Mouse (Mus musculus) liver, adult (tissue): ENCODE measurements around the gene Ubap2l.

Experiments used
- GATA4 ChIP-seq: IDR thresholded peaks from 2 replicates; pipeline ENCODE4 v1.6.1; 2014; ENCODE audit warnings: mild to moderate bottlenecking, low read length; ENCODE audit not compliant: insufficient replicate concordance

Ubap2l gene

DNA sequence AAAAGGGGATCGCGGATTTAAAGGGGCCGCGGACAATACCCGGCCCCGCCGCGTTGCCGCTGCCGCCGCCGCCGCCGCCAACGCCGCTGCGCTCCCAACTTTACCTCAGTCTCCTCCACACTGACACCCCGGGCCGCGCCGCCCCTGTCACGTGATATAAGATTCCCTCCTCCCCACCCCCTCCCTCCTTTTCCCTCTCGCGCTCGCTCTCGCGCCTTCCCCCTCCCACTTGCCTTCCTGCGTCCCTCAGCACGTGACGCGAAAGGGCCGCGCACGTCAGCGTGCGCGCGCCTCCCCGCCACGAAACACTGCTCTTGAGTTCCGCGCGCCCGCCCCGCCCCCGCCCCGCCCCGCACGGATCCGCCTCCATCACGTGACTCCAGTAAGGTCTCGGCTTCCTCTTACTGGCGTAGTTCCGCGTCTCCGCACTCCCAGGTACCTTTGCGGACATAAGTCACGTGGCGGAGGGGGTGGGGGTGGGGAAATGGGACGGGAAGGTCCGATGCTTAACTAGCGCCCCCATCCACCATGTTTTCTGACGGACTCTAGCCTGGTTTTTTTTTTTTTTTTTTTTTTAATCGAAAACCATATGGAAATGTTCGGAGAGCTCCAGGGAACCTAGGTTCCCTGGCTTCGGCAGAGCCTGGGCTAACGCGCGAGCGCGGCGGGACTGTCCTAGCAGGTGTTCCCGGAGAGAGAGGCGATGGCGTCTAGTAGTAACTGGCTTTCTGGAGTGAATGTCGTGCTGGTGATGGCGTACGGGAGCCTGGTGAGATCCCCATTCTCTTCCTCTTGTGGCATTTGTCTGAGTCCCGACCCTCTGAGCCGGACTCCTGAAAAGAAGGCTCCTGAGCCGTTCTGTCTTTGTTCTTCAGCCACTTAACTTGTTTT, at the start of gene Ubap2l:
TSS of gene Ubap2l (minus strand) at position 278 of the 891 bp plus-strand sequence.
- no peak for TF ChIP-seq GATA4

DNA sequence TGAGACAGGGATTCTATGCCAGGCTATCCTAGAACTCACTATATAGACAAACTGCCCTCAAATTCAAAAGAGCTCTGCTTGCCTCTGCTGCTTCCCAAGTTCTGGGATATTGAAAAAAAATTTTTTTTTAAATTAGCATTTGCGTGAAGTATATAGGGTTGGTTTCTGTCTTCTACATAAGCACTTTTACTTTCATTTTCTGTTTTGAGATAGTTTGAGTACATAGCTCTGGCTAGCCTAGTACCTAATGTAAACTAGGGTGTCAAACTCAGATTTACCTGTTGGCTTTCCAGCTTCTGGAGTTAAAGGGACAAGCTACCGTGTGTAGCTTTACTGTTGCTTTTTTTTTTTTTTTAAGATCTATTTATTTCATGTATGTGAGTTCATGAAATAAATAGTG, 49.2 kb upstream of the Ubap2l start:
- TF ChIP-seq GATA4 = no peak

DNA sequence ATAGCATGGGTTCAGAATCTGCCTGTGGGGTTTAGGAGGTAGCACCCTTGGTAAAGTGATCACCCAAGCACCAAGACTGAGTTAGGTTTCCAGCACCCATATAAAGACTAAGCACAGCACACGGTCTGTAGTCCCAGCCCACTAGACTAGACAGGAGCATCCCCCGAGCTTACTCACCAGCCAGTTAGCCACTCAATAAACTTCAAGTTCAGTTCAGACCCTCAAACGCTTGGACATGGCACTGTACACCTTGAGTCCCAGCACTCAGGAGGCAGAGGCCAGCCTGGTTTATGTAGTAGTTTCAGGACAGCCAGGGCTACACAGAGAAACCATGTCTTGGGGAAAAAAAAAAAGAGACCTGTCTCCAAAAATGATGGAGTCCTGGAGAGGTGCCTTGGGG, 48.6 kb upstream of the Ubap2l start:
- no peak for TF ChIP-seq GATA4

DNA sequence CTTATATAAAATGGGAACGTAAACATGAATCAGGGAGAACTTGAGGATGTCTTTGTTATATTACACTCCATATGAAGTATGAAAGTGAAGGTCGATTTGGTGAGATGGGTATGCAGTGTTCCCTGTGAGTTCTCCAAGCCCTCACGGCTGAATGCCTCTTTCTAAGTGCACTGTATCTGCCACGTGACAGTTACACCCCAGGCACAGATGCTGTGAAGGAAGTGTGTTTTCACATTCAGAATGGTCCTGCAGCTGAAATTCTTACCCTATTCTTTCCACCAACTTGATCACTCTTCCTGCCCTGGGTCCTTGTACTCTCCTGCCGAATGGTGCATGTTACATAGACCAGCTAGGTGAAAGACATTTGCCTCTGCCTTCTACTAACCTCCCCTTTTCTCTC, 45.5 kb upstream of the Ubap2l start:
- TF ChIP-seq GATA4 = no peak

DNA sequence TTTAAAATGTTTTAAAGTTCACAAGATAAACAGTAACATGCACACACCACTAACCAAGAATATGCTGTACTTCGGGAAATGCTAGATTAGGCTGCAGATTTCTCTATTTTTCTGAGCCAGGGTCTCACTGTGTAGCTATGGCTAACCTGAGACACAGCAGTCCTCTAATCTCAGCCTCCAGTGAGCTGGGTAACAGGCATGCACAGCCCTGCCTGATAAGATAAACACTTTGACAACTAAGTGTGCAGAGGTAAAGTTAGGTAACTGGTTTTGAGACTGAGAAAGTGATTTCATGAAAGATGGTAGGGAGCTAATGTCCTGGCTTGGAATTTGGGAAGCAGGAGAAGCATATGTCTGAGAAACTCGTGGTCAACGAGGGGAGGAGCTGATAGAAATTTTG, 42.0 kb upstream of the Ubap2l start:
- TF ChIP-seq GATA4 = no peak

DNA sequence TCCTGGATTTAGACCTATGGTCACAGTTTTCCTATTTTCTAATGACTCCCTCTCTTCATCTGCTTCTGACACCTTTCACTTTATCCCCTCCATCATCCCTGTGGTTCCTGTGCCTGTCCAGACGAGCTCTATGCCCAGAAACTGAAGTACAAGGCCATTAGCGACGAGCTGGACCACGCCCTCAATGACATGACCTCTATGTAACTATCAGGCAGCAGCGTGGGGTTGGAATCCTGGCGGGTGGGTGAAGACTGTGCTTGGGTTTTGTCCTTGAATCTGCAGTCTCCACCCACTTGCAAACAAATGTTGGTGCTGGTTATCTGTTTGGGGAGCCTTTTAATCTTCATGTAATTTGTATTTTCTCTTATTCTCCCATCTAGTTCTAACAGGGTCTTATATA, 38.5 kb upstream of the Ubap2l start:
- no peak for TF ChIP-seq GATA4

DNA sequence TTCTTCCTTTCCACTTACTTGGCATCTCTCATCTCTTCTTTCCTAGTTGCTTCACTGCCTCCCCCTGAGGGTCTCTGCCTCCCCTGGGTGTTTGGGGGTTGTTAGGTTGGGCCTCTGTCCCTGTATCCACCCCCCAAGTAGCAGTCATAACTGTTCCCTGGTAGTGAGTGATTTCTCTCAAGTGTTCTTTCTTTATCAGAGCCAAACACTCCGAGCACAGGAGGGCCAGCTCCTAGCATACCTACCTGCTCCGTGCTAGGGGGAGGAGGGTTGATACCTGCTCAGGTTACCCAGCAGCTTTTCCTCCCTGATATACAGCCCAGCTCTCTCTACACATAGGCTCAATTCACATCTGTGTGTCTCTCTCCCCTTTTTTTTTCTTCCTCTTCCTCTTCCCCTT, 36.2 kb upstream of the Ubap2l start:
- no peak for TF ChIP-seq GATA4

DNA sequence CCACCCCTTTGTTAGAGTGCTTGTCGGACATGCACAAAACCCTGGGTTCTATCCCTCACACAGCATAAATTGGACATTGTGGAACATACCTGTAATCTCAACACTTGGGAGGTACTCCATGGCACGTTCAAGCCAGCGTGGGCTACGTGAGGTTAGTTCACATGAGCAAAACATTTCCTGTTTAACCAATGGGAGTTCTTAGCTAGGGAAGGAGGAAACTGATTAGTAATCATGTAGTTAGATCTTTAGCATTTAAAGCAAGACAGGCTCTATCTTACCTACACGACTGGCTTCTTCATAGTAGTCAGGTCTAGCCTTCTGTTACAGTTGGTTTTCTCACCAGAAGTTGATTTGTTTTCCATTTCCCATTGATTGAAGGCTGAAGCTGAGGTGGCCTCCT, 33.6 kb upstream of the Ubap2l start:
- no peak for TF ChIP-seq GATA4

DNA sequence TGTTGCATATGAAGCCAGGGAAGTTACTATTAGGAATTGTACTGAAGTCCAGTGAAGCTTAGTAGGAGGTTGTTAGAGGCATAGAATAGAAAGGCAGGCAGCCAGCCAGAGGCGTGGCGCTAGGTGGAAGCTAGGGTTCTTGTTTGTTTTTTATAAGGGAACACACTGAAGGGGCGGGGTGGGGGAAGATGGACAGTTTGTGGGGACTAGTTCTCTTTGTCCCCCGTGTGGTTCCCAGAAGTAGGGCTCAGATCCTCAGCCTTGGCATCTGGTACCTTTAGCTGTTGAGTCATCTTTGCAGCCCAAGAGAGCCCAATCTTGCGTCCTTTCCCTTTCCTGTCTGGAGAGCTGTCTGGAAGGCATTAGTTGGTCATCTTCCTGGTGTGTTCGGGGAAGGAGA, 32.9 kb upstream of the Ubap2l start:
- TF ChIP-seq GATA4 = no peak

DNA sequence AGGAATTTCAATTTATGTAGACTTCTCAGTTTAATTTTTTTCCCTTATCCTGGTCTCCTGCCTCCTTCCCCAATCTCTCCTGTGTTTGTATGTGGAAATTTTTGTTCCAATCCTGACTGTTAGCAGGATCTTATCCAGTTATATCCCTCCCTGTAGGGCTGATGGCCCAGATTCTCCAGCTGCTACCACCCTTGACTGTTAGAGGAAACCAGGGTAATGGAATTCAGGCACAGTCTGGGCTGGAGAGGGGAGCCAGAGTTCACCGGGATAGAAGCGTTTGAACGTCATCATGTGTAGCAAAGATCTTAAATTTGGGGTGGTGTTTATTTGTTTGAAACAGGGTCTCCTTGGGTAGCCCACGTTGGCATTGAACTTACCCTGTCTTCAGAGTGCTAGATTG, 32.4 kb upstream of the Ubap2l start:
- no peak for TF ChIP-seq GATA4

DNA sequence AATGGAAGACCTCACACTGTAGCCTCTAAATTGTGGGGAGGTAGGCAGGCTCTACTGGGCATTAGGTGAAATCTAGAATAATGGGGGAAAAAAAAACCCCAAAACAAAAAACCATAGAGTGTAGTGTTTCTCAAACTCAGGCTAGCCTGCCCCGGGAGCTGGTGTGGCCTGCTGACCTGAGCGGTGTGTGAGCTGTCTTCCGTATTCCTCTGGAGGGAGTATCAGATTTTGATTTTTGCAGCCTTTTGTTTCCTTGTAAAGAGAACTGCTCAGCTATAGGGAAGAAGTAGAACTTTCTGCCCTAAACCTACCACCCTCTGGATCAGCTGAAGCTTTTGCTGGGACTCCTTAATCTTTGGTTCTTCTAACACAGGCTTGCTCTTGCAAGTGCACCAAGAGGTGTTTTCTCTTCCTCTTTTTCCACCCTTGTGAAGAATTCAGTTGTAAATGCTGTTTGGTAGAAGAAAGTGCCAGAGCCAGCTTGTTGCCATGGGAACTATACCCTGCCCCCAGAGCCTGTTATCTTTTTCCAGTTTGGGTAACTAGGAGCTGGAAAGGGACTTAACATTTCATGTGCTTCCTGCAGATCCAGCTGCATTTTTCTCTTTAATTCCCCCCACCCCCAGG, 31.4 kb upstream of the Ubap2l start:
- peak; percentile 64; the same call in 1 of the 2 replicates for TF ChIP-seq GATA4

DNA sequence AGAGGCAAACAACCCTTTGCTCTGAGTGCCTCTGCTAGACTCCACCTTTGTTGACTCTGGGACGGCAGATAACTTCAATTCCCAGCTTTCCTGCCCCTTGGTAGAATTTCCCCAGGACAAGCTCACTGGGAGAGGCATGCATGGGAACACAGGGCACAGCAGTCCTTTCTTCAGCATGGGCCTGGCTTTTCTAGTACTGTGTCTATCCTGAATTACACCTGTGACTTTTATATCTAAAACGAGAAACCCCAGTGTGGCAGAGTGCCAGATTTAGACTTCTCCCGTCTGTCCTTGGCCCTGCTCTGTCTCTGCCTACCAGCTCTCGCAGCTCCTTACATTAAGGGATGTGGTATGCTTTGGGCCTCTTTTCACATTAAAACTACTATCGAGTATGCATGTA, 30.6 kb upstream of the Ubap2l start:
- no peak for TF ChIP-seq GATA4

DNA sequence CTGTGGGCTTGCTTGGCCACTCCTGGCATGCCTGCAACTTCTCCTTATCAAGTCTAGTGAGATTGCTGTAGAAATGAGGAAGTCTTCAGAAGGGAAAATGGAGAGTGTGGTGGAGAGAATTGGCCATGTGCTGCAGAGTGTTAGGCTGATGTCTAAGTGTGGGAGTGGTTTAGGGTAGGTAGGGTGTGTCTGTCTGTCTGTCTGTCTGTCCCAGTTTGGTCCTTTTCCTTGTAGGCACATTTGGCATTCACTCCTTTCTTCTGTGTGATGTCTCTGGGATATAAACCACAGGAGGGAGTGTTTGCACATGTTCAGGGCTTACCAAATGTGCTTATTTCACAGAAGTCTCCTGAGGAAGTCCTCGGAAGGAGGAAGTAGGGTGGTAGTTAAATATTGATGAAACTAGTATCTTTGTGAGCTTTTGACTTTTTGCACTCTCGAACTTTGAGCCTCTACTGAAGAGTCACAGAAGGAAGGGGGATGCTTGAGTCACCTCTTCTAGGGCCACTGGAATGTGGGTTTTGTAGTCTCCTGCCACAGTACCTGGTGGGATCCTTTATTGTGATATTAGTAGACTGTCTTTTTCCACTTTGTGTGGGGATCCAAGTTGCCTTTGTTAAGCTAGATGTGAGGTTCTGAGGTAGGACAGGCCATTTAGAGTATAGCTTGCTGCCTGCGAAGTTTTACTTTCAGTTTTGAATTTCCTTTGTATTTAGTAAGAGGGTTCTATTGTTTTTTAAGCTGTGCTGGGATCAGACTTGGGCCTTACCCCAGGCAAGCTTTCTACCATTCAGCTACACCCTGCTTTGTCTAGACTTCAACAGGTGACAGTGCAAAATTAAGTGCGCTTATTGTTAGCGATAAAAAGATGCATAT, 29.2 kb upstream of the Ubap2l start:
- TF ChIP-seq GATA4 = no peak

DNA sequence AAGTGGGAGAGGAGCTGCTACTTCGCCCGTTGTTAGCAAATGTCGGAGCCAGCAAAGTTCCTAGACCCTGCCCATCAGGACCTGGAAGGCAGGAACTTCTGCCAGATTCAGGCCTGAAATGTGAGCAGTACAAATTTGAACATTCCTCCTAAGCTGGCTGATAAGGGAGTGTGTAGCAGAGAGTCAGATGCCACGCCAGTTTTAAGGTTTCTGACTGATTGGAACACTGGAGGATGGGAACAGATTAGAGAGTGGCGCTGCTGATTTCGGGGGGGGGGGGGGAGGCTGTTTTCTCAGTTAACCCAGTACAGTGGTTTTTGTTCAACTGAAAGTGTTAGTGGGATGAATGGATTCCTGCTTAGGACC, 28.1 kb upstream of the Ubap2l start:
- TF ChIP-seq GATA4 = no peak

DNA sequence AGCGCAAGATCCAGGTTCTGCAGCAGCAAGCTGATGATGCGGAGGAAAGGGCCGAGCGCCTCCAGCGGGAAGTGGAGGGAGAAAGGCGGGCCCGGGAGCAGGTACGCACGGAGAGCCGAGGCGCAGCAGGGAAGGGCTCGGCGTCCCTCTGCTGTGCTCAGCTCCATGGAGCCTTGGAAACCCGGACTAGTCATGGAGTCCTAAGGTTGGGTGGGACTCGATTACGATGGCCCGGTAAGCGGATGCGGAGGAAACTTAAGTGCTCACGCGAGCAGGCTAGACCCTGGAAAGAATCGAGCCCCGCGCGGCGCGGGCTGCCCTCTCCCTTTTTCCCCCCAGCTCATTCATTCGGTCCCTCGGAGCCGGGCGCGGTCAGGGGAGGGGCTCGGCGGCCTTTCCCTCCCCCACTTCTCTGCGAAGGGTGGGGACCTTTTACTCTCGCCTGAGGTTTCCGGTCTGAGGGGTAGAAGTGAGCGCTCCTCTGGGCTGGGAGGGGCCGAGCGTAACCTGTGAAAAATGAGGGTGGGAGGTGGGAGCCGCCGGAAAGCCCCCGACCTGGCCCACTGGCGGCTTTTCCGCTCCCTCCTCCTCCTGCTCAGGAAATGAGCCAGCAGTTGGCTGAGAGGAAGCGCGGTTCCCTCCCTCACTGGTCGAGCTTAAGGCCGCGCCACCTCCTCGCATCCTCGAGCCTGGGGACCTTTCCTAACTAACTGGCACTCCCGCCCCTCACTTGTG, 27.5 kb upstream of the Ubap2l start:
- TF ChIP-seq GATA4 = no peak
